Mouse (Mus musculus): Measurements from ENCODE around the gene Spock2.
"Not testable (repeated sequence)": the region's sequence is repeated elsewhere in the genome, so short reads cannot be mapped to it uniquely, and the experiment has no call there.

Gene Spock2

DNA sequence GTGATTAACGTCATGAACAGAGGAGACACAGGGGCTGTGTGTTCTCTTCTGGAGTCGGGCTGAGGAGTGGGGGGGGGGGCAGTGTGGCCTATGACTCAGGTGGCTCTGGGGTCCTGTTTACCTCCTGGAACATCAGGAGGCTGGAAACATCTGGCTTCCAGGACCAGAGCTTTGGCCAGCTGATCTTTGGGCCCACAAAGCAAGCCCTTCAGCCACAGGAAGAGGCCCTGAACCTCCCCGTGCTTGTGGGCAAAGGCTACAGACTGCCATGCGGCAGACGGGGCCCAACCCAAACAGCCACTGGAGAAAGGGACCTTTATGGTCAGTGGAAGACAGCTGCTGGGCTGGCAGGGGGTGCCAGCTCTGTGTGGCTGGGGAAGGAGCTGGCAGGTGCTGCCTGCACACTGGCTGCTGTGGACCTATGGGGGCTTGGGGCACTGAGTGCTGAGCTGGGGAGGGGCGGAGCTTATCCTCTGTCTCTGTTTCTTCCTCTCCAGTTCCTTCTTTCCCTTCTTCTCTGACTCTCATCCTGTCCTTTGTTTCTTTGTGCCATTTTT is 45.2 kb downstream of the Spock2 start:
- DNase-seq = no peak

- no peak for DNase-seq
Observed at GRCm38 (mm10) chr10:60156016-60156415, 50.0 kb downstream of the Spock2 start.

GRCm38 (mm10) chr10:60158144-60158543 is 52.1 kb downstream of the Spock2 start:
- no peak for DNase-seq

- not testable (repeated sequence) for DNase-seq
Observed at GRCm38 (mm10) chr10:60161397-60161796, 55.4 kb downstream of the Spock2 start.

DNA sequence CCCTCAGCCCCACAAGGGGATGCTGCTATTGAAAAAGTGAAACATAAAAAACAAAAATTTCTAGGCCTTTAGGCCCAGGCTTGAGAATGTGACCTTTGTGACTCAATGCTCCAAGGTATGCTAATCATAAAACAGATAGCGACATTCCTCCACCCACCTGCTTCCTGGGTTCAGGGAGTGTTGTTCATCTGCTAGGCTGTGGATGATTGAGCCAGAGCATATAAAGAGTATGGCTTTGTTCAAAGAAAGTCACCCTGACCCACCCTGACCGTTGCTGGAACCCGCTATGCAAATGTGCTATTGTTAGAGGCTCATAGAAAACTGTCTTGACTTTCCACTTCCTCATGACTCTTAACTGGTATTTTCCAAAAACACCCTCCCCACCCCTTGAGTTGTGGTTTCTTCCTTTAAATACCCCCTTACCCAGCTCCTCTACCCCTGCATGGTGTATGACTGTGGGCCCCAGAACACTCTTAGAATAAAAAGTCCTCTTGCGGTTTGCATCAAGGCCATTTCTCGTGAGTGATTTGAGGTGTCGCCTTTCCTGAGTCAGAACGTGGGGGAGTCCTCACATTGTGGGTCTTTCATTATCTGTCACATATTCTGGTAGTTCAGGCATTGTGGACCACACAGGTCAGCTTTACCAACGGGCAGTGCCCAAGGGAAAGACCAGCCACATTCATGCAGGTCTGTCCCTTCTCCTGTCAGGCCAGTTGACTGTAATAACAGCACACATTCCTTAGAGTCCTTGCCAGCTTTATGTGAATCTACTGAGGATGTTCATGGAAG is 56.4 kb downstream of the Spock2 start:
- not testable (repeated sequence) for DNase-seq

DNA sequence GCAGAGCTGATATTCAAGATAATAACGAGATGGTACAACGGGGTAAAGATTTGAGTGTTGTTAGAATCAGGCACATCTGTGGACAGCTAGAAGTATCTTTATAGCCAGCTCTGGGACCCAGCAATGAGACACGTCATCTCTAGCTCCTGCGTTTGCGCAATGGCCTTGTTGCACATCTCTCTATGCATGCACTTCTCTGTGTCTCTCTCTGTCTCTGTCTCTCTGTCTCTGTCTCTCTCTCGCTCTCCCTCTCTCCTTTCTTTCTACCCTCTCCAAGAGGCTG is 56.9 kb downstream of the Spock2 start:
- DNase-seq = no peak

GRCm38 (mm10) chr10:60164869-60165268 is 58.9 kb downstream of the Spock2 start:
- DNase-seq = no peak

DNA sequence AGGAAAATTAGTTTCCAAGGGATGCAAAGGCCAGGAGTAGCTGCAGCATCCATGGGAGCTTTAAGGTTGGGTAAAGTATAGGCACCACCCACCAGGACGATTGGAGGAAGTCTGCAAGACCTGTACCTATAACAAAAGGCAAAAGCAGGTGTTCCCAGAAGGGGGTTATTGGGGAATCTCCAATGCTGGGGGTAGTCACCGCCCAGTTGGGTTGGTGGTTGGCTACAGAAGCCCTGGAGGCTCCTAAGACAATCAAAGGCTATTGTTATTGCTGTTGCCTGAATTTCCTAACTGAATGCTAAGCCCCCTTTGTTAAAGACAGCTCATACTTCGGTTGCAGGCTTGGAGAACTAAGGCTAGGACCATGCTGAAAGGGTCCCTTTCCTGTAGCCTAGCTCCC is 60.0 kb downstream of the Spock2 start:
- DNase-seq = no peak

DNA sequence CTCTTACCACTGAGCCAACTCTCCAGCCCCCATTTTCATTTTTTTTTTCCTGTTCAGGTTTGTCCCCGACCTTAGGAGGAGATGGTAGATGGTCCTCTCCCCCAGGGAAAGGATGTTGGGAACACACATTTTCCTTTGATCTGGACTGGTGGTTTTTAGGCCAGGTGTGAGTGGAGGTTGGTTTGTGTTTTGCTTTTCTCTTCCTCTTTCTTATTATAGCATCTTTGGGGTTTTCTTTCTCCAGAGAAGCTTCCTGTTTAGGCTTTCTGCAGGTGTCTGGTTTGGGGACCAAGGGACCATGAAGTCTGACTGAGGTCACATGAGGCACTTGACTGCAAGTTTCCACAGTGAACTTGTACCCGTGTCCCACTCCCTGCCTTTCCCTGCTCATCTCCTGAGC is 62.3 kb downstream of the Spock2 start:
- DNase-seq = no peak

DNA sequence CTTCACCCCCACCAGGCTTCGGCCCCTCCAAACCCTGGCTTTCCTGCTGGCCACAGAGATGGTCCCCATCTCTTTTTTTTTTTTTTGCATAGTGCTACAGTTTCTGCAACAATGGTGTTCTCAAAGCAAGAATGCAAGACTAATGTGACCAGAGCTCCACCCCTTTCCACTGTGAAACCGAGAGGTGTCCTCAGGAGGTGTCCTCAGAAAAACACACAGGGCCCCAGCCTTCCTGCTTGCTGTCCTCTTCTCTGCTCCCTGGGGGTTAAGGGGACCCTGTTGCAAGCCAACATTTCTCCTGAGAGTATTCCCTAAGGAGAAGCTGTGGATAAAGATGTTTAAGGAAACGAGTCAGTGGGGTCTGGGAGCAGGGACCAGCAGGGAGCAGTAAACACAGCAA is 62.9 kb downstream of the Spock2 start:
- no peak for DNase-seq

DNA sequence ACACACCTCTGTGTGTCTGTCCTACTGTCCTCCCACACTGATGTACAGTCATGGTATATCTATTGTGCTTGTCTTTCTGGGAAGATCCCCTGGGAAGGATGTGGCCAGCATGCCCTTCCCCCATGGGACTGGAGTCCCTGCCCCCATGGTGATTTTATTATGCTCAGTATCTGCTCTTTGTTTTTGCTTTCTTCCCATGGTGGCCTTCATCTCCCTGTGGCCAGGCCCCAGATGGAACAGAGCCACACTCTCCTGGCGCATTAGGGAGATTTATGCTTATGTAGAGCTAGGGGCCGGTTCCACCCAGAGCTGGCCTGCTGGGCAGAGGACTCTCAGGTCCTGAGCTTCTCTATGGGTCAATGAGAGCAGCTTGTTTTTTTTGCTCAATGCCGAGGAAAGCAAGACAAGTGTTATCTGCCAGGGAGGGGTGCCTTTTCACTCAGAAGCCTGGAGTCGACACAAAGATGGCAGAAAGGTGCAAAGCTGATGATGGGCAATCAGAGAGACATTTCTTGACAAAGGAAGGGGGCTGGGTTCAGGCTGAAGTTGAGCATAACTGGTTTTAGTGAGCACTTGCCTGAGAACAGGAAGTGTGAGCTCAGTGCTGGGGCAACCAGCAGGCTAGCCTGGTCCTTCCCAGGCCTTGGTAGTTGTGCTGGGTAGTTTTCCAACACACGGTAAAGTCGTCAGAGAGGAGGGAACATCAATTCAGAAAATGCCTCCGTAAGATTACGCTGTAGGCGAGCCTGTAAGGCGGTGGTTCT is 64.5 kb downstream of the Spock2 start:
- no peak for DNase-seq

DNA sequence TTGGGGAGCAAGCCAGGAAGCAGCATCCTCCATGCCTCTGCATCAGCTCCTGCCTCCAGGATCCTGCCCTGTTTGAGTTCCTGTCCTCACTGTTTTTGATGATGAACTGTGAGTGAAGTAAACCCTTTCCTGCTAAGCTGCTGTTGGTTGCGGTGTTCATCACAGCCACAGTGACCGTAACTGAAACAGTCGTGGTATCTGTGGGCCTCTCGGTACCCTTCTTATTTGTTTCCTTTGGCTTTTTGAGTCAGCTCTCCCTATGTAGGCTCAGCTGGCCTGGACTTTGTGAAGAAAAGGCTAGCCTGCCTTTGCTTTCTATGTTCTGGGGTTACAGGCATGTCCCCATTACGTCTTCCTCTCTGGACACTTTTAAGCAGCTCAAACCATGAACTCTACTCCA is 65.3 kb downstream of the Spock2 start:
- DNase-seq = no peak

DNA sequence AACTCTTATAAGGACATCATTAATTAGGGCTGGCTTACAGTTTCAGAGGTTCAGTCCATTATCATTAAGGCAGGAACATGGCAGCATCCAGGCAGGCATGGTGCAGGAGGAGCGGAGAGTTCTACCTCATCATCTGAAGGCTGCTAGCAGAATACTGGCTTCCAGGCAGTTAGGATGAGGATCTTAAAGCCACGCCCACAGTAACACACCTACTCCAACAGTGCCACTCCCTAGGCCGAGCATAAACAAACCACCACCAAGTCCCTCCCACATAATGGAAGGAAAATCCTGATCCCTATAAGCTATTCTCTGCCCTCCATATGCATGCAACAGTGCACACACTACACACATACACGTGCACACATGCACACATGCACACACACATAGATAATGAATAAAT is 66.3 kb downstream of the Spock2 start:
- no peak for DNase-seq

DNA sequence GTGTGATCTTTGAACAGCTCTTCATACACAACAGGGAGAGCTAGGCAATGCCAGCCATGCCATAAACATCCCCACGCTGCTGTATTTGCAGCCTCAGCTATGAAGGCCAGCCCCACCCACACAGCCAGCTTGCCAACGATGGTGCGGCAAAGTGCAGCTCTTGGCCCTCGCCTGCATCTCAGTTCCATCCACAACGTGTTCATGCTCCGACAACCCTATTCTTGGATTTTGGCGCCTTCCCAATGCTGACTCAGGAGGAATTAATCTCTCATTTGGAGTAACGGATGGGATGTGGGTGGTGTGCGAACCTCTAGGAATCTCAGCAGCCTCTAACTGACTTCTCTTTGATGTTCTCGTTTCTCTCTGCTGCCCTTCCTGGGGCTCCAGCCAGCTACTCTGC is 67.0 kb downstream of the Spock2 start:
- peak; percentile 48 for DNase-seq

GRCm38 (mm10) chr10:60174506-60174905 is 68.5 kb downstream of the Spock2 start:
- DNase-seq = no peak

DNA sequence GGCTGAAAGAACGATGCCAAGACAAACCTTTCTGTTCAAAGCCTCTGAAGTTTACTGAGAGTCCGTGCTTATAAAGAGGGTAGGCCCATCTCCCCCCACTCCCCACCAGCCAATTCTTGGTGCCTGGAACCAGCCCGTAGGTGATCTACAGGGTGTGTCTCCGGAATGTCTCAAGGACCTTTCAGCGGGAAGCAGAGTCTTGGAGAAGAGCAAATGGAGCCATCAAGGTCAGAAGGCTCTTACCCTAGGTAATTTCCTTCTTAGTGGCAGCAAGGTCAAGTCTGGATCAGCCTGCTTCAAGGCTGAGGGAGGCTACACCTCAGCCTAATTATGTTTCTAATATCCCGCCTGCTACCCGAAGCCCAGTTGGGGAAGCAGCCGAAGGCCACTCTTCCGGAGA is 69.3 kb downstream of the Spock2 start:
- not testable (repeated sequence) for DNase-seq

Data from kidney, postnatal 14 days (tissue).